Mouse (Mus musculus) kidney, postnatal 0 days (tissue): ENCODE measurements around the gene Egfl7. TPM values are rescaled to one million over a fixed set of nuclear protein-coding genes. Genes with fewer than 3 reads are reported as not detected.
A peak's percentile ranks its signal among the peaks of the same experiment; 100 is the strongest.

ENCODE experiments used
- ATAC-seq: fragments of 200-750 bp; cut with Nextera tagmentation; replicated peaks from 2 replicates; pipeline ENCODE4 v1.8.0; 2017; ENCODE audit warnings: low read depth, moderate number of reproducible peaks, moderate TSS enrichment, moderate library complexity; ENCODE audit not compliant: low FRiP score
- DNase-seq: peaks from one replicate; pipeline ENCODE4 v3.0.0-alpha.2; 2016; ENCODE audit warnings: low spot score
- H3K27ac ChIP-seq: fragments of 300-500 bp; sonication (generic); 2 replicates; pipeline ENCODE4 v1.5.1; 2014; ENCODE audit warnings: mild to moderate bottlenecking
- H3K27me3 ChIP-seq: fragments of 300-500 bp; sonication (generic); 2 replicates; pipeline ENCODE4 v1.6.1; 2014; ENCODE audit warnings: low read length, mixed read lengths; ENCODE audit not compliant: insufficient read depth
- H3K36me3 ChIP-seq: fragments of 300-500 bp; sonication (generic); 2 replicates; pipeline ENCODE4 v1.6.1; 2014; ENCODE audit warnings: low read length, mixed read lengths; ENCODE audit not compliant: insufficient read depth
- H3K4me1 ChIP-seq: fragments of 300-500 bp; sonication (generic); replicated peaks from 2 replicates; pipeline ENCODE4 v1.6.1; 2014; ENCODE audit warnings: antibody characterized with exemption, low read length, mixed read lengths; ENCODE audit not compliant: insufficient read depth
- H3K4me2 ChIP-seq: fragments of 300-500 bp; sonication (generic); 2 replicates; pipeline ENCODE4 v1.6.1; 2014; ENCODE audit warnings: mild to moderate bottlenecking, low read length, moderate library complexity, mixed read lengths
- H3K4me3 ChIP-seq: fragments of 300-500 bp; sonication (generic); replicated peaks from 2 replicates; pipeline ENCODE4 v1.5.1; 2014; ENCODE audit warnings: low read depth, low read length
- H3K9ac ChIP-seq: fragments of 300-500 bp; sonication (generic); 2 replicates; pipeline ENCODE4 v1.6.1; 2014; ENCODE audit warnings: low read depth, low read length
- H3K9me3 ChIP-seq: fragments of 300-500 bp; sonication (generic); replicated peaks from 2 replicates; pipeline ENCODE4 v1.6.1; 2016; ENCODE audit warnings: low read length, inconsistent platforms, mixed read lengths
- CTCF ChIP-seq: IDR thresholded peaks from 2 replicates; pipeline ENCODE4 v1.5.1; 2016; ENCODE audit warnings: antibody characterized with exemption, low read depth, mild to moderate bottlenecking, moderate library complexity
- WGBS: fragments of 180-500 bp; shearing (Covaris S2); extraction: QIAGEN DNeasy Blood & Tissue Kit; methylation state at CpG from one replicate; pipeline ENCODE4 v1.1.7; 2014; 5-methylcytosine and 5-hydroxymethylcytosine counted together
- polyA plus RNA-seq: library from polyadenylated mRNA; unstranded; fragments of >200 nt; fragmentation: Nextera tagmentation; extraction: Ambion mirVana; gene quantifications from 2 replicates; pipeline ENCODE4 v1.2.1, GENCODE M21; 2015

Egfl7 gene
- polyA plus RNA-seq, 1 experiment from 2014 or later, result 211 TPM

DNA sequence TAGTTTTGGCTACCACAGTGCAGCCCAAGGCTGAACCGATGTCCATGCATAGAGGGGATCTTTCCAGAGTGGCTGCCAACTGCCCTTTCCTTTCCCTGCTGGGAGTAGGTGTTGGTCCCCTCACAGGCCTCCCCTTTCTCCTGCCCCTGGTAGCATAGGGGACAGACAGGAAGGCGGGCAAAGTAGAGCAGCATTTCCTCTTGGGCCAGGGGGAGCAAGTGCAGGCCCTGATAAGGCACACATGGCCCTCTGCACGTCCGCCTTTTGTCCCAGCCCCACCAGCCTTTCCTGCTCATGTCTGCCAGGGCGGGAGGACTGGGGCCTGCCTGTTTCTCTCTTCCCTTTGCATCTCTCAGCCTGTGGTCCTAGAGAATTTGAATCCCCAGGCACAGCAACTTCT is 8.0 kb upstream of the Egfl7 start:
- Histone ChIP-seq H3K4me2 (peak overlapping the region; percentile 15; the same call in 1 of the 2 replicates), H3K4me1 (peaks cover 18% of the 10 kb centered on the region), H3K9ac (0 out of 2 replicates have a peak overlapping the region, but pooled peaks have one; percentile 19), H3K27ac (peak overlapping the region; percentile 82), H3K9me3 (no peaks in the 10 kb centered on the region), H3K36me3 (no peaks in the 10 kb centered on the region), H3K27me3 (no peaks in the 10 kb centered on the region), H3K4me3 (no peak overlapping the region)
- DNase-seq (peak; percentile 68), ATAC-seq (no peak)
- WGBS, result 62% methylated on average over 5 of the region's 5 CpGs
- no peak for TF ChIP-seq CTCF

DNA sequence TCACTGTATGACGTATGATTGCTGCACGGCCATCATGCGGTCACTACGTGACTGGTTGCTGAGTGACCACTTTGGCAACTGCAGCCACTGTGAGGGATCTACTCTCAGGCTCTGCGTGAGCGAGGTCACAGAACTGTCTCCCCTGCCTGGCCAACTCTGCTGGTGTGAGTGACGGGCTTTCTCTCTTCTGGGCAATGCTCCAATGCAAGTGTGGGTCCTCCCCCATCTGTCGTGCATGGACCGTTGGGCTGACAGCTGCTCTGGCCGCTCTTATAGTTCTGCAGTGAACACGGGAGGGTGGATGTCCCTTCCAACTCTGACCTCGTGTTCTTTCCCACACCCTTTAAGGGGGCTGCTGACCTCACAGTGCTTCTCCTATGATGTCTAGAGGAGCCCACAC is 6.4 kb upstream of the Egfl7 start:
- H3K27ac ChIP-seq, result peak overlapping the region; percentile 70
- no peak for TF ChIP-seq CTCF
- peak overlapping the region; percentile 10; the same call in 1 of the 2 replicates for H3K4me2 ChIP-seq
- WGBS, result 27% methylated on average over 12 of the region's 12 CpGs
- H3K9me3 ChIP-seq, result no peaks in the 10 kb centered on the region
- peaks cover 22% of the 10 kb centered on the region for H3K4me1 ChIP-seq
- peak; percentile 69 for DNase-seq
- no peak overlapping the region for H3K4me3 ChIP-seq
- no peaks in the 10 kb centered on the region for H3K36me3 ChIP-seq
- 0 out of 2 replicates have a peak, but pooled peaks have one; percentile 14 for ATAC-seq
- no peak overlapping the region for H3K9ac ChIP-seq
- H3K27me3 ChIP-seq, result no peaks in the 10 kb centered on the region

DNA sequence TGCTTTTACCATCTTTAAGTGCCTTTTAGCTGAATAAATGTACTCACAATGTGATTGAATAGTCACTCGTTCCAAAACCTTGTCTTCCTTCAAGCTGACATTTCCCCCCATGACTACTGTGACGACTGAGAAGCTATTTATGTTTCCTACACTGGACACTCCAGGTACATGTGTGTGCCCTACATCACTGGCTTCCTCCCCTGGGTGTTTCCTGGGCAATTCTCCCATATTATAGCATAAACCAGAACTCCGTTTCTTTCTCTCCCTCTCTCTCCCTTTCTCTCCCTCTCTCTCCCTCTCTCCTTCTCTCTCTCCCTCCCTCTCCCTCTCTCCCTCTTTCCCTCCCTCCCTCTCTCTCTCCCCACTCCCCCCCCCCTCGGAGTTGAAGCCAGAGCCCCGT is 6.0 kb upstream of the Egfl7 start:
- 17% methylated on average over 5 of the region's 5 CpGs for WGBS
- Histone ChIP-seq H3K9ac (peak overlapping the region; percentile 31; the same call in 1 of the 2 replicates), H3K4me2 (peak overlapping the region; percentile 10; the same call in 1 of the 2 replicates), H3K36me3 (no peaks in the 10 kb centered on the region), H3K9me3 (no peaks in the 10 kb centered on the region), H3K27ac (peak overlapping the region; percentile 70), H3K4me3 (no peak overlapping the region), H3K4me1 (peaks cover 22% of the 10 kb centered on the region), H3K27me3 (no peaks in the 10 kb centered on the region)
- DNase-seq, result no peak
- TF ChIP-seq CTCF, result no peak
- no peak for ATAC-seq

- 76% methylated on average over 5 of the region's 5 CpGs for WGBS
- Histone ChIP-seq H3K27ac (peak overlapping the region; percentile 70), H3K4me3 (no peak overlapping the region), H3K4me1 (peaks cover 22% of the 10 kb centered on the region), H3K9ac (no peak overlapping the region), H3K4me2 (no peak overlapping the region), H3K36me3 (no peaks in the 10 kb centered on the region), H3K27me3 (no peaks in the 10 kb centered on the region), H3K9me3 (no peaks in the 10 kb centered on the region)
- DNase-seq (no peak), ATAC-seq (no peak)
- TF ChIP-seq CTCF, result no peak
Measured at GRCm38 (mm10) chr2:26574862-26575261, 5.0 kb upstream of the Egfl7 start.

GRCm38 (mm10) chr2:26575378-26575777 is 4.4 kb upstream of the Egfl7 start:
- Histone ChIP-seq H3K9me3 (no peaks in the 10 kb centered on the region), H3K36me3 (no peaks in the 10 kb centered on the region), H3K27ac (peak overlapping the region; percentile 70), H3K27me3 (no peaks in the 10 kb centered on the region), H3K4me2 (no peak overlapping the region), H3K4me1 (peaks cover 22% of the 10 kb centered on the region), H3K4me3 (no peak overlapping the region), H3K9ac (0 out of 2 replicates have a peak overlapping the region, but pooled peaks have one; percentile 35)
- WGBS, result 89% methylated on average over 1 of the region's 1 CpGs
- ATAC-seq, result no peak
- DNase-seq, result no peak
- TF ChIP-seq CTCF, result no peak

DNA sequence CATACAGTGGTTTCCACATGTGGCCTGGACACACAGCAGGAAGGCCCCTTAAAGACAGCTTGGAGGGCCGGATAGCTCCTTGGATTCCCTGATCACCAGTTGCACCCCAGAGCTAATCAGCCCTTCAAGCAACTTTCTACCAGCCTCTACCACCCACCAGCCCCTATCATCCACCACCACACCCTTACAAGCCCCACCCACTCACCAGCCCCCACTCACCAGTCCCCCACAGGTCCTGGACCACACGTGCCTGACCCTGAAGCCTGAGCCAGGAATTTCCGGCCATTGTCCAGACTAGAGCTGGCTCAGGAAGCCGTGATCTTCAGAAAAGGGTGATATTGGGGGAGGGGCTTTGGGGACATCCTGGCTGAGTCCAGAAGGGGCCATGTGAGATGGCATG is 3.9 kb upstream of the Egfl7 start:
- Histone ChIP-seq H3K4me1 (peaks cover 19% of the 10 kb centered on the region), H3K27ac (peak overlapping the region; percentile 83), H3K27me3 (no peaks in the 10 kb centered on the region), H3K4me3 (no peak overlapping the region), H3K4me2 (no peak overlapping the region), H3K9ac (0 out of 2 replicates have a peak overlapping the region, but pooled peaks have one; percentile 35), H3K36me3 (no peaks in the 10 kb centered on the region), H3K9me3 (no peaks in the 10 kb centered on the region)
- DNase-seq (peak; percentile 60), ATAC-seq (0 out of 2 replicates have a peak, but pooled peaks have one; percentile 26)
- 59% methylated on average over 4 of the region's 4 CpGs for WGBS
- no peak for TF ChIP-seq CTCF

GRCm38 (mm10) chr2:26576462-26576861 is 3.4 kb upstream of the Egfl7 start:
- H3K9ac ChIP-seq, result no peak overlapping the region
- DNase-seq, result no peak
- no peak overlapping the region for H3K4me2 ChIP-seq
- H3K27me3 ChIP-seq, result no peaks in the 10 kb centered on the region
- H3K27ac ChIP-seq, result peak overlapping the region; percentile 83
- H3K4me1 ChIP-seq, result peaks cover 18% of the 10 kb centered on the region
- no peak overlapping the region for H3K4me3 ChIP-seq
- WGBS, result 65% methylated on average over 4 of the region's 4 CpGs
- no peak for TF ChIP-seq CTCF
- no peaks in the 10 kb centered on the region for H3K9me3 ChIP-seq
- no peak for ATAC-seq
- H3K36me3 ChIP-seq, result no peaks in the 10 kb centered on the region
